Mouse (Mus musculus) C2C12 (cell line): Measurements from ENCODE around the gene Ssrp1.

Experiments used
- CEBPB ChIP-seq: IDR thresholded peaks from one replicate; pipeline ENCODE4 v1.6.1; 2011; ENCODE audit warnings: low read depth, mild to moderate bottlenecking, control low read depth, moderate library complexity
- CTCF ChIP-seq: IDR thresholded peaks from one replicate; pipeline ENCODE4 v1.5.1; 2011; ENCODE audit not compliant: control insufficient read depth, insufficient read depth, insufficient read length
- MAX ChIP-seq: IDR thresholded peaks from one replicate; pipeline ENCODE4 v1.6.1; 2011; ENCODE audit warnings: mild to moderate bottlenecking, control low read depth
- MYOD1 ChIP-seq: IDR thresholded peaks from one replicate; pipeline ENCODE4 v1.6.1; 2011; ENCODE audit warnings: low read depth; ENCODE audit not compliant: control insufficient read depth, insufficient read length
- MYOG ChIP-seq: IDR thresholded peaks from one replicate; pipeline ENCODE4 v1.6.1; 2011; ENCODE audit not compliant: control insufficient read depth, insufficient read length; ENCODE audit errors: extremely low read depth
- USF1 ChIP-seq: IDR thresholded peaks from one replicate; pipeline ENCODE4 v1.6.1; 2011; ENCODE audit warnings: low read depth, mild to moderate bottlenecking, control low read depth, moderate library complexity

GRCm38 (mm10) chr2:85014588-85014982 is 22.4 kb upstream of the Ssrp1 start:
- TF ChIP-seq CEBPB (no peak), CTCF (no peak), USF1 (no peak), MAX (no peak), MYOD1 (no peak), MYOG (no peak)
